Mouse (Mus musculus): Measurements from ENCODE around the gene Lemd1.

- no peak for TF ChIP-seq POLR2A (IDR thresholded peaks at IDR 0.05; ENCODE audit: extremely low read depth, insufficient read depth, low read length)
- no peak for TF ChIP-seq CTCF (IDR thresholded peaks at IDR 0.05; ENCODE audit: low read depth, low read length)
Observed at GRCm38 (mm10) chr1:132141753-132142152, 49.5 kb upstream of the Lemd1 start.
